Mouse (Mus musculus) cerebellum, postnatal 25 days (tissue): ENCODE results near the gene Olfr1446.

Source experiments
- DNase-seq, 2 experiments: peaks; one replicate each; pipeline ENCODE4 v3.0.0; 2021; ENCODE audit warnings: mixed read lengths in 2 of 2

Gene Olfr1446

DNA sequence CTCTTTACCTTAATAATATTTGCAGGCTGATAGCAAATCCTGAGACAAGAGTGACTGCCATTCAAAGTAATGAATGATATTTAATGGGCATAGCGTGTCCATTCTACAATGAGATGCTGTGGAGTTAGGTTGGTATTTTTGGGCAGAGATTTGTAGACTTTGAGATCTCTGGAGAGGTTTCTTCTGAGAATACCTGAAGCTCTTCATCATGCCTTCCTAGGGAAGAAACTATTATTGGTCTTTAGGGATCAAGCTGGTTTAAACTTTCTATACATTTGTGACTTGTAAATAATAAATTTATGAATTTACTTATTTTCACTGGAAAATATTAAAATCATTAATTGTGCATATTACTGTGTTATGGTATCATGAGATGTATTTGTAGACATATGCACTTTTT lies at the start of gene Olfr1446:
Gene Olfr1446, minus strand, starts transcription at position 101 of the 400 bp plus-strand sequence.
- no peak for DNase-seq

DNA sequence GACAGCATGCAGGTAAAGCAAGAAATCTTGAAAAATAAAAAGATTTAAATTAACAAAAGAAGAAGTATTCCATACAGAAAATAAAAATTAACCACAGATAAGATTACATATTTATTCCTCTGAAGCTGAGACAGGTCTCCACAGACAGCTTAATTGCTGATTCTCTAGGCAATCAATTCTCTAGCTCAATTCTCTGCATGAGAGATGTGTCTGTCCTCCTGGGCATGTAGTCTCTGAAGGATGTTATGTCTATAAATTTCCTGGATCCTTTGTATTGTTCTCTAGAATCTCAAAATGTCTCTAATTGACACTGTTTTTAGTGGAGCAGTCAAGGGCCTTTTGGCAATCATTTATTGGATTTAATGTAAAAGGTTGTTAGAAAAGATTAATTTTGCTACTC lies 37.2 kb upstream of the Olfr1446 start, which contains the start of gene Olfr1449:
Gene Olfr1449, plus strand, starts transcription at position 301 of the 400 bp plus-strand sequence.
- no peak for DNase-seq

DNA sequence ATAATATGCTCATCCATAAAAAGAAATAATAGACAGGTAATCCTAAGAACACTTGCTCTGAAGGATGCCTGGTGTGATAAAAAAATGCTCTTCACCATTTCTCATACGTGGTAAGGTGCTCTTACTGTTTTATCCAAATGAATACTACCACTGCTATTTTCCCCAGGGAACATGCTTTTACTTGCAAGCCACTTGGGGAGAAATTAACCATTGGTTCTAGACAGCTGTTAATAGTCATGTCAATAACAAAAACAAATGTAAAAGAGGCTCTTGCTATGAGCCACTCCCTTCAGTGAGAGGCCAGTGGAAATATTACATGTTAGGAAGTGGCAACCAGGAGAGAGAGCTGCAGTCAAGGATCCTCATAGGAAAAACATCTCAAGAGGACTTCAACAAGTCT lies 31.0 kb upstream of the Olfr1446 start, which contains the start of gene Olfr1448:
Gene Olfr1448, minus strand, starts transcription at position 101 of the 400 bp plus-strand sequence.
- DNase-seq, result no peak

DNA sequence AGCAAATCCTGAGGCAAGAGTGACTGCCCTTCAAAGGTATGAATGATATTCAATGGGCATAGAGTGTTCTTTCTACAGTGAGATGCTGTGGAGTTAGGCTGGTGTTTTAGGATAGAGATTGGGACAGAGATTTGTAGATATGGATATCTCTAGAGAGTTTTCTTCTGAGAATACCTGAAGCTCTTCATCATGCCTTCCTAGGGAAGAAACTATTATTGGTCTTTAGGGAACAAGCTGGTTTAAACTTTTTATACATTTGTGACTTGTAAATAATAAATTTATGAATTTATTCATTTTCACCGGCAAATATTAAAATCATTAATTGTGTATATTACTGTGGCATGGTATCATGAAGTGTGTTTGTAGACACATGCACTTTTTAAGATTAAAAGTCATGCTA lies 10.3 kb upstream of the Olfr1446 start, which contains the start of gene Olfr1447:
Gene Olfr1447, minus strand, starts transcription at position 101 of the 400 bp plus-strand sequence.
- no peak for DNase-seq

DNA sequence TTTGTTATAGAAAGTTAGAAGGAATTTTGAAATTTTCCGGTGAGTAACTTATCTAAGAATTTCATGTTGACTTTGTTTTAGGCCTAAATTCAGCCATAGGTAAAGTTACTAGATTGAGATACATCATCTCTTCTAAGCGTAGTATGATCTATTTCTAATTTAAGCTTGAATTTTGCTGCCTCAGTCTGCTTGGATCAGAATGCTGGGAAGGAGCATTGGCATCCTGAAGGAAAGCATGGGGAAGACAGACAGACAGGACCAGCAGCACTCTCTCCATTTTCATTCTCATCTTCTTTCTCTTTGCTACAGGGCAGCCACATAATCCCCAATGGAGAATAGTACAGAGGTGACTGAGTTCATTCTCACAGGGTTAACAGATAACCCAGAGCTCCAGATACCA lies 9.8 kb downstream of the Olfr1446 start, which contains the start of gene Olfr1445:
Gene Olfr1445, plus strand, starts transcription at position 301 of the 400 bp plus-strand sequence.
- no peak for DNase-seq

DNA sequence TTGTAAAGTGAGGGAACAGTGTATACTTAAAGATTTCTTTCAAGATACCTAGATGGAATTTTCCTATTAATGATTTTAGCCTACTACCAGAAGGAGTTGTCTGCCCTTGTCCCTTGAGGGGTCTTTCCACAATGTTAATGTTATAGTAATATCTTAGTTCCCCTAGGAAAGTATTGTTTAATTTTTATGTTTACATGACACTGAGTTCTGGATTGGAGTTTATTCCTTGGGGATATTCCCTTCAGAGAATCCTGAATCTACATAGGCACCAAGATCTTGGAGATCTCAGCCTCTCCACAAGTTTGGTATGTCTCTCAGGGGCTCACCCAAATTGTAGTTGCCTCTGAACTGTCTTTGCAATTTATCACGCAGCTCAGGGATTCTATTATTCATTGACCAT lies 36.3 kb downstream of the Olfr1446 start, which contains the start of gene Olfr1444:
Gene Olfr1444, plus strand, starts transcription at position 301 of the 400 bp plus-strand sequence.
- no peak for DNase-seq

DNA sequence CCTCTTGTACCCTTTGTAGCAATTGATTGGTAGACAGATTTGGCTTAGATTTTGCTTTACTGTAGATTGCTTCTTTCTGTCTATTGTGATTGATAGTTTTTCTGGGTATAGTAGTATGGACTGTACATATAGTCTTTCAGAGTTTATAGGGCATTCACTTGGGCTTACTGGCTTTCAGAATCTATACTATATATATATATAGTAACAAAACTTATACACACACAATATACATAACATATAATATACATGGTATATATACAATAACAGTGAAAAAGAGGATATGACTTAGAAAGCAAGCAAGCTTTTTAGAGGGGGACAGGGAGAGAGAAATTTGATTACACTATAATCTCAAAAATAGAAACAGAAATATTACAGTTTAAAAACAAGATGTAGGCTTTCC lies 46.9 kb downstream of the Olfr1446 start, which contains the start of gene Gm5244:
Gene Gm5244, plus strand, starts transcription at position 301 of the 400 bp plus-strand sequence.
- no peak for DNase-seq

DNA sequence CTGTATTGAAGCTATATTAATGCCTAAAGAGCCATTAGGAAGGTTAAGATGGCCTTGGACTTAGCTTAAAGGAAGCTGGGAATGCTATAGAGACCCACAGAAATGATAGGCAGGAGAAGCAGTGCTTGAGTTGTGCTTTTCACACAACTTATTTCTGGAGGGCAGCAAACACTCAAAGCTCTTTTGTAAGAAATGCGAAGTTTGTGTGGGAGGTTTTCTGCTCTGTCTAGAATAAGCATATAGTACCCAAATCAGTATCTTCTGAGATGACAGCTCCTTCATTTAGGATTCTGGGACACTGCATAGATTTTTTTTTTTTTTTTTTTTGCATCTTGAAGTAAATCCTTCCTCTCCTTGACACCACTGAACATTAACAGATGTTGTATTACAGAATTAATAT lies 54.8 kb downstream of the Olfr1446 start:
- no peak for DNase-seq
